Mouse (Mus musculus) liver, adult 2 months (tissue): ENCODE results near the gene Naa35. TPM values are rescaled to one million over a fixed set of nuclear protein-coding genes. Genes with fewer than 3 reads are reported as not detected.

Experiments used
- DNase-seq: peaks from one replicate; pipeline ENCODE4 v3.0.0-alpha.2; 2011; ENCODE audit warnings: low read depth, low spot score; ENCODE audit errors: extremely low read depth
- H3K27ac ChIP-seq: fragments of 200-500 bp; replicated peaks from 2 replicates; pipeline ENCODE4 v1.5.1; 2012; ENCODE audit warnings: low read depth, mild to moderate bottlenecking, control low read depth, inconsistent platforms, low read length; ENCODE audit not compliant: insufficient read depth
- H3K27me3 ChIP-seq: fragments of 200-500 bp; 2 replicates; pipeline ENCODE4 v1.6.1; 2012; ENCODE audit warnings: mild to moderate bottlenecking, moderate library complexity, low read length, inconsistent platforms; ENCODE audit not compliant: control insufficient read depth, insufficient read depth
- H3K36me3 ChIP-seq: fragments of 200-500 bp; 2 replicates; pipeline ENCODE4 v1.6.1; 2012; ENCODE audit warnings: low read length, inconsistent platforms; ENCODE audit not compliant: control insufficient read depth, insufficient read depth
- H3K4me1 ChIP-seq: fragments of 200-500 bp; 2 replicates; pipeline ENCODE4 v1.6.1; 2011; ENCODE audit warnings: low read length; ENCODE audit not compliant: control insufficient read depth, insufficient read depth
- H3K4me3 ChIP-seq: fragments of 200-500 bp; 2 replicates; pipeline ENCODE4 v1.5.1; 2011; ENCODE audit warnings: low read depth, mild to moderate bottlenecking, control low read depth, low read length, moderate library complexity; ENCODE audit not compliant: insufficient read depth
- H3K79me2 ChIP-seq: fragments of 200-500 bp; 2 replicates; pipeline ENCODE4 v1.6.1; 2012; ENCODE audit warnings: inconsistent platforms, mild to moderate bottlenecking, low read length, moderate library complexity; ENCODE audit not compliant: control insufficient read depth, insufficient read depth
- H3K9ac ChIP-seq: fragments of 200-500 bp; 2 replicates; pipeline ENCODE4 v1.6.1; 2012; ENCODE audit warnings: low read depth, mild to moderate bottlenecking, control low read depth, inconsistent platforms, low read length
- CTCF ChIP-seq: fragments of 200-500 bp; IDR thresholded peaks from 2 replicates; pipeline ENCODE4 v1.5.1; 2011; ENCODE audit warnings: low read depth, low read length, control low read depth
- POLR2A ChIP-seq: fragments of 200-500 bp; IDR thresholded peaks from 2 replicates; pipeline ENCODE4 v1.6.1; 2011; ENCODE audit warnings: low read length, control low read depth; ENCODE audit not compliant: insufficient read depth; ENCODE audit errors: extremely low read depth
- WGBS: fragments of 180-500 bp; shearing (Covaris S2); methylation state at CpG from one replicate; pipeline ENCODE4 v1.1.7; 2018; 5-methylcytosine and 5-hydroxymethylcytosine counted together
- polyA plus RNA-seq: library from polyadenylated mRNA; depleted of rRNA; stranded (reverse); fragments of >200 nt; gene quantifications from 2 replicates; pipeline ENCODE4 v1.2.3, GENCODE M21; 2012
- total RNA-seq: library from RNA; depleted of rRNA; stranded (reverse); fragments of >200 nt; gene quantifications from 2 replicates; pipeline ENCODE4 v1.2.3, GENCODE M21; 2014

The Naa35 gene
- total and polyA plus RNA-seq, 2 experiments, result 29.1 to 32.3 TPM

DNA sequence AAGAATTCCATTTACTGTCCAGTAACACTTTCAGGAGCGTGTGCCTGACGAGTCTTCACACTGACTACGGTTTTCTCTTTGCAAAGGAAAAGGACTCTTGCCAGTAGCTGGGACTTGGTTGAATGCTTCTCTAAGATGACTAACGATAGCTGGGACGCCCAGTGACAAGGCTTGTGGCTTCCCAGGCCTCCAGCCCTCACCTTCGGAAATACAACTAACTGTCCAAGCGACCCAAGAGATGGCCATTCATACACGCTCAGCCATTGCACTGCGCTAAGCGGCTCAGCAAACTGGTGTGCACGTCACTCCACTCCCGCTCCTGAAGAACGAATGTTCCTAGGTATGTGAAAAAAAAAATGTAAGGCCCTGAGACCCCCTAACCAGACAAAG, 89.7 kb downstream of the Naa35 start:
- 8% methylated on average over 13 of the region's 13 CpGs for WGBS
- Histone ChIP-seq H3K79me2 (no peaks in the 10 kb centered on the region), H3K27ac (no peak overlapping the region), H3K36me3 (no peaks in the 10 kb centered on the region), H3K27me3 (peaks cover 3% of the 10 kb centered on the region; the same call in 1 of the 2 replicates), H3K4me3 (peak overlapping the region; percentile 95), H3K4me1 (peaks cover 2% of the 10 kb centered on the region; the same call in 1 of the 2 replicates), H3K9ac (0 out of 2 replicates have a peak overlapping the region, but pooled peaks have one; percentile 4)
- TF ChIP-seq CTCF (no peak), POLR2A (no peak)
- no peak for DNase-seq

DNA sequence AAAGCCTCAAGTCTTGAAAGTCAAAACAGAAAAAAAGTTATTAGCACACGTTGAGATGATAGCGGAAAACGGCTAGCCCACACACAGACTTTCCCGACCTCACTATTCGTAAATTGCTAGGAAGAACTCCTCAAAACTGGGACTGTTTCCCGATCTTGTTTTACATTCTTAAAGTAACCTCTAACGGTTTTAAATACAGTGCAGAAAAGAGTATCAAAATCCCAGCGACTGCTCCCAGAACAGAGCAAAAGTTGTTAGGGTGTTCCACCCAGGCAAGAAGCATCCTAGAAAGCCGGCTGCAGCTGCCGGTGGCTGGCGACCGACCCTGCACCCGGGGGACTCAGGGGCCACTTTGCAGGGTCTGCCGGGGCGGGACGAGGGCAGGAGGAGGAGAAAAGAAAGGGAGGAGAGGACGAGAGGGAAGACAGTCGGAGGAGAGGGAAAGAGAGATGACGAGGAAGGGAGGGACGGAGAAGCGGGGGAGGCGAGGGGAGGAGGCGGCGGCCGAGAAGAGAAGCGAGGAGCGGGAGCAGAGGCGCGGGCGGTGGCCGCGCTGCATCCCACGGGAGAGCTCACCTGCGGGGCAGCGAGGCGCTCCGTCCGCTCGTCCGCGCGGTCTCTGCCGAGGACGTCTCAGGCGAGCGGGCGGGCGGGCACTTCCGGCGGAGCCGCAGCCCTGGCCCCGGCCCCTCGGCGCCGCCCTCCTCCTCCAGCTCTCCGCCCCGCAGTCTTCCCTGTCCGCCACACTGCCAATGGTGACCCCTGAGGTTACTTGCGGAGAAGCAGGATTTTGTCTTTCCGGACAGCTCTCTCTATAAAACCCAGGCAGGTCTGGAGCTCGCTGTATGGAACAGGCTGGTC, 90.3 kb downstream of the Naa35 start, which contains the start of gene Golm1:
Gene Golm1 (minus strand): TSS at position 661 of the 861 bp plus-strand sequence.
- DNase-seq, result no peak
- H3K4me3 ChIP-seq, result peak within 1 kb of the TSS; percentile 95
- peaks cover 2% of the 10 kb centered on the region; the same call in 1 of the 2 replicates for H3K4me1 ChIP-seq
- no peak for TF ChIP-seq POLR2A
- no peak for TF ChIP-seq CTCF
- H3K27me3 ChIP-seq, result peaks cover 3% of the 10 kb centered on the region; the same call in 1 of the 2 replicates
- no peaks in the 10 kb centered on the region for H3K79me2 ChIP-seq
- WGBS, result under 1% methylated on average over 54 of the region's 61 CpGs
- H3K9ac ChIP-seq, result peak within 1 kb of the TSS; percentile 78
- no peaks in the 10 kb centered on the region for H3K36me3 ChIP-seq
- H3K27ac ChIP-seq, result no peak within 1 kb of the TSS

GRCm38 (mm10) chr13:59676316-59677229, 91.5 kb downstream of the Naa35 start:
- Histone ChIP-seq H3K27me3 (peaks cover 3% of the 10 kb centered on the region; the same call in 1 of the 2 replicates), H3K79me2 (no peaks in the 10 kb centered on the region), H3K4me1 (peaks cover 2% of the 10 kb centered on the region; the same call in 1 of the 2 replicates), H3K4me3 (no peak overlapping the region), H3K9ac (no peak overlapping the region), H3K36me3 (no peaks in the 10 kb centered on the region), H3K27ac (no peak overlapping the region)
- no peak for DNase-seq
- WGBS, result 84% methylated on average over 12 of the region's 12 CpGs
- TF ChIP-seq CTCF, result no peak
- no peak for TF ChIP-seq POLR2A

DNA sequence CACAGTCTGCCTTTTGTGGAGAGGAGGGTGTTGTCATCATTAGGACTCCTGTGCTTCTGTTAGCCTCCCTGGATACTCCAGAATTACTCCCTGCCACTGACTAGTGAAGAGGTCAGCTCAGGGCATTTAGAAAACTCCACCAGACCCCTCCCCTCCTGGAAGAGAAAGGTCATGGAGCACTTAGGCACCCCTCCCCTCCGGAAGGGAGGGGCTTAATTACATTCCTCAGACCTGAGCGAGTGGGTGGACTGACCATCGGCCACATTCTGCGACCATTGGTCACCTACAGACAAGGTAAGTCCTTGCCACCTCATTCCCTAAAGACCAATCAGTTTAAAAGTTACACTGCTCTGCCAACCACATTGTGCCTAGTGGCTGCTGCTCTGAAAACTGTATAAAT, 94.2 kb downstream of the Naa35 start:
- H3K4me1 ChIP-seq, result peaks cover 2% of the 10 kb centered on the region; the same call in 1 of the 2 replicates
- WGBS, result 36% methylated on average over 4 of the region's 4 CpGs
- TF ChIP-seq POLR2A, result no peak
- TF ChIP-seq CTCF, result no peak

GRCm38 (mm10) chr13:59679908-59680307, 94.8 kb downstream of the Naa35 start:
- no peaks in the 10 kb centered on the region for H3K36me3 ChIP-seq
- no peak for TF ChIP-seq CTCF
- TF ChIP-seq POLR2A, result no peak
- peaks cover 2% of the 10 kb centered on the region; the same call in 1 of the 2 replicates for H3K4me1 ChIP-seq
- no peak overlapping the region for H3K4me3 ChIP-seq
- H3K79me2 ChIP-seq, result no peaks in the 10 kb centered on the region
- DNase-seq, result no peak
- H3K27ac ChIP-seq, result no peak overlapping the region
- H3K27me3 ChIP-seq, result peaks cover 6% of the 10 kb centered on the region; the same call in 1 of the 2 replicates
- WGBS, result 77% methylated on average over 4 of the region's 4 CpGs
- no peak overlapping the region for H3K9ac ChIP-seq

More for the DNA sequence above, 94.2 kb downstream of the Naa35 start:
- H3K27me3 ChIP-seq, result peaks cover 6% of the 10 kb centered on the region; the same call in 1 of the 2 replicates
- DNase-seq, result no peak
- H3K4me3 ChIP-seq, result no peak overlapping the region
- H3K9ac ChIP-seq, result no peak overlapping the region
- no peaks in the 10 kb centered on the region for H3K79me2 ChIP-seq
- no peaks in the 10 kb centered on the region for H3K36me3 ChIP-seq
- no peak overlapping the region for H3K27ac ChIP-seq
